Comparison of ENCODE assay signal across 28 mouse cellular contexts in the genomic region with DNA sequence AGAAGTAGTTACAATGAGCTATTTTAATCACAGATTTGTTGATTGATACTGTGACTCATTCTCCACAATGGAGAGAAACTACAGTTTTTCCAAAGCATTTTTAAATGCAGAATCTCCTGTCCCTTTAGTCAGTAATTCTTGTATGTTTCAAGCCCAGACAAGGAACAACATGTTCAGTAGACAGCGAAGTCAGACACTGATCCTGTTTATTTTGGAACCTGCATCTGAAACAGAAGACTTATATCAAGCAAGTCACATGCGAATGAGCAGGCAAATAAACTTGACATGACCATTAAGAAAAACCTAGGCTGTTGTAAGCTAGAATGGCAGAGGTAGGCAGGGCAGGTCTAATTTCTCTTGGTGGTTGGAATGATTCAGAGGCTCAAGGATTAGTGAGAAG. TPM values are rescaled to one million over a fixed set of nuclear protein-coding genes. Genes with fewer than 3 reads are reported as not detected.
"Had no signal": no experiment of that assay in that cellular context is flagged by ENCODE, and none has a peak within 500 bp of the region (broad histone marks: within the 10 kb centered on the region; RNA-seq: fewer than 3 reads in every experiment).

No protein-coding gene starts in this region.

- H3K27ac ChIP-seq: heart, embryonic 10.5 days; hindbrain, embryonic 10.5 days; hindbrain, embryonic 12.5 days; hindbrain, embryonic 14.5 days; intestine, embryonic 15.5 days; kidney, embryonic 15.5 days; layer of hippocampus, adult 2 months; left cerebral cortex, adult 2 months; limb, embryonic 10.5 days; limb, embryonic 12.5 days; liver, embryonic 13.5 days; liver, embryonic 15.5 days had no signal

- H3K27me3 ChIP-seq: heart, embryonic 12.5 days; hindbrain, embryonic 12.5 days; intestine, embryonic 15.5 days; kidney, embryonic 15.5 days; limb, embryonic 12.5 days; liver, embryonic 13.5 days; liver, embryonic 15.5 days had no signal

- H3K4me2 ChIP-seq: heart, embryonic 12.5 days; hindbrain, embryonic 12.5 days; hindbrain, embryonic 14.5 days; intestine, embryonic 15.5 days; kidney, embryonic 15.5 days; limb, embryonic 12.5 days; liver, embryonic 13.5 days; liver, embryonic 15.5 days had no signal

- H3K9ac ChIP-seq: heart, embryonic 12.5 days; hindbrain, embryonic 12.5 days; hindbrain, embryonic 14.5 days; intestine, embryonic 15.5 days; kidney, embryonic 15.5 days; limb, embryonic 12.5 days; liver, embryonic 13.5 days; liver, embryonic 15.5 days; liver, postnatal 0 days had no signal

- H3K4me3 ChIP-seq: heart, embryonic 10.5 days; heart, embryonic 12.5 days; hindbrain, embryonic 10.5 days; hindbrain, embryonic 12.5 days; intestine, embryonic 15.5 days; kidney, embryonic 15.5 days; layer of hippocampus, adult 2 months; left cerebral cortex, adult 2 months; limb, embryonic 10.5 days; limb, embryonic 12.5 days; liver, embryonic 13.5 days; liver, embryonic 15.5 days had no signal

- H3K4me1 ChIP-seq: heart, embryonic 12.5 days; hindbrain, embryonic 12.5 days; kidney, embryonic 15.5 days; limb, embryonic 12.5 days; liver, embryonic 15.5 days had no signal

- ATAC-seq: hindbrain, embryonic 16.5 days; inflammation-experienced regulatory T-cells, adult 6 months; intestine, embryonic 15.5 days; intestine, postnatal 0 days; liver, postnatal 0 days had no signal

- DNase-seq: gastrocnemius, postnatal 14 days; gastrocnemius, postnatal 36 days; heart, adult 18-20 months; heart, postnatal 10 days; heart, postnatal 4 days; kidney, adult 18-20 months; kidney, adult 9 months; kidney, postnatal 10 days; kidney, postnatal 25 days; kidney, postnatal 4 days; liver; liver, embryonic 13.5 days; liver, postnatal 0 days had no signal

- H3K9me3 ChIP-seq: heart, embryonic 10.5 days; heart, embryonic 12.5 days; hindbrain, embryonic 10.5 days; hindbrain, embryonic 12.5 days; intestine, embryonic 15.5 days; kidney, embryonic 15.5 days; limb, embryonic 10.5 days; limb, embryonic 12.5 days; liver, embryonic 13.5 days; liver, embryonic 15.5 days had no signal

- H3K36me3 ChIP-seq: heart, embryonic 10.5 days; heart, embryonic 12.5 days; hindbrain, embryonic 10.5 days; hindbrain, embryonic 12.5 days; intestine, embryonic 15.5 days; kidney, embryonic 15.5 days; limb, embryonic 10.5 days; limb, embryonic 12.5 days; liver, embryonic 13.5 days; liver, embryonic 15.5 days had no signal

RNA-seq across cellular contexts. Expression of a gene that starts 2.0 kb away (rescaled TPM):
- polyA plus RNA-seq: inflammation-experienced regulatory T-cells, adult 6 months had no signal
